Mouse (Mus musculus) lung, postnatal 25 days (tissue): ENCODE results near the gene Pcdh15.

ENCODE experiments used
- DNase-seq: peaks from one replicate; pipeline ENCODE4 v3.0.0; 2022; ENCODE audit warnings: low spot score

Gene Pcdh15

DNA sequence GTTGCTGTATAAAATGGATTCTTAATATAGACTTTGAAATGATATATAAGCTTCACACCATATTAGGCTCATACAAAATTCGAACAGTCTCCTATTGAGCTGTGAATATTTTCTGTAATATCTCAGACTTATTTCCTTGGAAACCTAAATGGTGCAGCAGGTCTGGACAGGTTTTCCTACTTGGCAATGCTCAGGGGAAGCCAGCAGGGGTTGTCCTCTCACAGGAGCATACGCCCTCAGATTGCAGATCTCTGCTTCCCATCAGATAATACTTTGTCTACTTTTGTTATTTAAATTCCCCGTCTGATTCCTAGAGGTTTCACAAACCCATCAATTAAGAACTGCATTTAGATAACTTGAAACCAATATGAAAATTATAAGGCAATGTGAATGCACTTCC, 1492.7 kb downstream of the Pcdh15 start:
- no peak for DNase-seq

DNA sequence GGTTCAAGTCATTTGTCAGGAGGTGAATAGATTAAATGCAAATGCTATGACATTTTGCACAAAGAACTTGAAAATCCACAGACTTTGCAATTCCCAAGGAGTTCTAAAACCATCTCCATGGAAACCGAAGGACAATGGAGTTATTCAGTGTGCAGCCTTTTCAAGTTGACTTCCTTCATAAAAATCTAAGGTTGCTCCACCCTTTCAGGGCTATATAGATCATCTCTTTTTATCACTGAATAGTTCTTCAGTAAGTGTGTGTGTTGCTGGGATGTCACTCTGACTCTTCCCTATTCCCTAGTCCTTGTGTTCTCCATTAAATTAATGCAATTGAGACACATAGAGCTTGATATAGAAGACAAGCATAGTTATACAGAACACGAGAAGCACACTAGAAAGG, 1508.5 kb downstream of the Pcdh15 start:
- DNase-seq, result no peak

DNA sequence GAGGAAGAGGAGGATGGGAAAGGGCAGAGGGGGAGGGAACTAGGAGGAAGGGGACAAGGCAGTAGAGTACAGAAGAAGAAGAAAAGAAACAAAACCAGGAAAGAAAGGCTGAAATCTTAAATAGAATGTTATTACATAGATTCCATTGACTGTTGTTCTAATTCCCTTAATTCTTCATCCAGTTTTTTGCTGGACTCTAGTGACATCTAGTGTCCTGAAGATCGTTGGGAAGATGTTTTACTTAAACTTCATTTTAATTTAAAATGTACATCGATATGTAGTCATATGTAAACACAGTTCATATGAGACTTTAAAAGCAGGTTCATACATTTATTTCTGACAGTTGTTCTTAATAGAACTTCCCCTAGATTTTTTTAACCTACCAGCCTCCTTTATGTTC, 1522.7 kb downstream of the Pcdh15 start:
- DNase-seq, result no peak

DNA sequence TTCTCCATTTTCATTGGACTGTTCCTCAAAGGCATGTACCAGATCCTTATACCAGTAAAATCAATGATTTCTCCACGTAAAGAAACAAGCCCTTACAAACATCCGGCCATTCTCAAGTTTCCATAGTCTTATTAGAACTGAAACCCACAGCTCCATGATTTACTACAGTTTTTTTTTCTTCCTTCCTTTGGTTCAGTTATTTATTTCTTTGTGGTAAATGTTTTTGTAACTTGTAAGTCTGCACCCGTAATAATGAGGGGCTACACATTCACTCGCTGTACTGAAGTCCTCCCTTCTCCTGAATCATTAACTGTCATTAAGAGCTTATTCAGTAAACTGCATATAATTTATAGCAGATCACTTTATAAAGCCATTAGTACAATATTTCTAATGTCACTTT, 1526.6 kb downstream of the Pcdh15 start:
- no peak for DNase-seq

DNA sequence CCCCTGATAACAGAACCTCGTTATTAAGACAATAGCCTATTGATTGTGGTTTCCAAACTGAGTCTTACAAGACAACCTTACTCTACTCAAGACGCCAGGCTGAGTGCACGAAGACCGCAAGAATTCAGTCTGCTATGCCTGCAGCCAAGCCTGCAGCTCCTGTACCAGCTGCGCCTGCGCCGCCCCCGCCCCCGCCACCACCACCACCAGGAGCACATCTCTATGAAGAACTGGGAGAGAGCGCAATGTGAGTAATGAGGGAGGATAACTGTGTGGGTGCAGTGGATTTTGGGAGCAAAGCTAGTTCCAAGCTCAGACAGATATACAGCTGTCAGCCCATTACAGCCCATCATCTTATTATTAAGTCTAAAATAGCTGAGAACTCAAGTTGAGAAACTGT, 1527.5 kb downstream of the Pcdh15 start:
- DNase-seq, result no peak

DNA sequence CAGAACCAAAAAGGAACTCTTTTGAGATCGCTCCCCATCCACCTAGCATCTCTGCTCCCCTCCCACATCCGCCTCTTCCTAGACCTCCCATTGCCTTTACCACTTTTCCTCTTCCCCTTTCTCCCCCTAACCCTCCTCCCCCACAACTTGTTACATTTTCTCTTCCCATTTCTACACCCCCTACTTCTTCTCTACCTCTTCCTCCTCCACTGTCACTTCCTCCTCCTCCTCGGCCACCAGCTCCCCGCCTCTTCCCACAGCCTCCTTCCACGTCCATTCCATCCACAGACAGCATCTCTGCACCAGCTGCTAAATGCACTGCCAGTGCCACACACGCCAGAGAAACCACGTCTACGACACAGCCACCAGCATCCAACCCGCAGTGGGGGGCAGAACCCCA, 1532.2 kb downstream of the Pcdh15 start:
- no peak for DNase-seq

DNA sequence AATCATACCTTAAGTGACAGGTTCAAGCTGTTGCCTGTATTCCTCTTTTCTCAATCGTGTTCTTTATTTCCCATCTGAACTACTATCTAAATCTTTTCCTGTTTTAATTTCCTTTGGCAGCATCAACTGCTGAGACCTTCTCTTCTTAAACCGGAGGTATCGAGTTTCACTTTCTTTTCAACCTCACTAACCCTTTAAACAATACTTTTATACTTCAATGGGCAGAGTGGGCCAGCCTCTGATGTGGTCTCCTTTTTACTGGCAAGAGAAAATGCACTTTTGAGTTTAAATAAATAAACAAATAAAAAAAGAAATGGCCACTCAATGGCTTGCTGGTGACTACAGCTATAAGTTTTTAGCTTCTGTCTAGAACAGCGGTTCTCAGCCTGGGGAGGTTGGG, 1537.9 kb downstream of the Pcdh15 start:
- DNase-seq, result no peak

DNA sequence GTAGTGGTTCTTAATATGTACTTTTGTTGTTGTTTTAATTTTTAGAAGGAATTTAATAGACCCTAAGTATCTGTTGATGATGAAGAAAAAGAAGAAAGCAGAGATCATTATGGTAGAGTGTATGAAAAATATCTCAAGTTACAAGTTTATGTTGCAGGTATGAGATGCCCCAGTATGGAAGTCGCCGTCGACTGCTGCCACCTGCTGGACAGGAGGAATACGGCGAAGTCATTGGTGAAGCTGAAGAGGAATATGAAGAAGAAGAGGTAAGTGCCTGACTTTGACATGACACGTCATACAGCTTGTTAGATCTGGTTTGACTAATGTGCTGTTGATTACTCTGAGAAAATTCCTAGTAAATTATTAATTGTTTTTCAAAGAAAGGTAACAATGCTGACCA, 1543.0 kb downstream of the Pcdh15 start:
- no peak for DNase-seq

DNA sequence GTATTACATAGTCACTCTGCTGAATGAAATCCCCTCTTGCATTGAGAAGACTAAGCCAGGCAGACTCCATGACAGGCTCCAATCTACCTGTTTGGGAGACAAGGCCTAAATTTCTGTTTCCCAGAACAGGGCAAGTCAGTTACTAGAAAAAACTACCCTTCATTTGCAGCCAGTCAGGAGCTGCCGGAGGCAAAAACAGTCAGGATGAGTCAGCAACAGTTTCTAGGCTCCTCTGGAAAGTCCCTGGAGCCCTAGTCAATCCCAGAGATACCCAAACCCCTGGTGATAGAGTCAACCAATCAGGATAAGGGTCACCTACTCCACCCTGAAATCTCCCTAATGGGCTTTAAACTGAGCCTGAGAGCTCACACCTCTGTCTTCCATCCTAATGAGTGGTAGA, 1564.0 kb downstream of the Pcdh15 start:
- no peak for DNase-seq

DNA sequence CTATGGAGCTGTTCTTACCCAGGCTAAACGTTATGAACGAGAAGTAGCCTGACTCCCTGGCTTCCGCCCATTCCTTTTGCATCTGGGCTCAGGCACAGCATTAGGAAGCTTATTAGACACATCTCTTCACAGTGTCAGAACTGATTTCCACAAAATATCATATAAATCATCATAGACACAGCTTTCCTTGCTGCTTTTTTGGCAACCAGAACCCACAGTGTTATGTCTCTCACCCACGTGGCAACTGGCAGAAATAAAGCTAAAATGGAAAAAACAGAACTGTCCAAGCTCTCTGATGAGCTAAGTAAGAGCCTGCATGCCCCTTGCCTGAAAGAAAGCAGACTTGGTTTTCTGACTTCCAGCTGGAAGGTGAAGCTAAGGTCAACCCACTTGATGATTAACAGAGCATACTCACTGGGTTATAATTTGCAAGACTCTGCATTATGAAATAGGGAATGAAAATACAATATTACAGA, 1580.9 kb downstream of the Pcdh15 start:
- DNase-seq, result no peak

DNA sequence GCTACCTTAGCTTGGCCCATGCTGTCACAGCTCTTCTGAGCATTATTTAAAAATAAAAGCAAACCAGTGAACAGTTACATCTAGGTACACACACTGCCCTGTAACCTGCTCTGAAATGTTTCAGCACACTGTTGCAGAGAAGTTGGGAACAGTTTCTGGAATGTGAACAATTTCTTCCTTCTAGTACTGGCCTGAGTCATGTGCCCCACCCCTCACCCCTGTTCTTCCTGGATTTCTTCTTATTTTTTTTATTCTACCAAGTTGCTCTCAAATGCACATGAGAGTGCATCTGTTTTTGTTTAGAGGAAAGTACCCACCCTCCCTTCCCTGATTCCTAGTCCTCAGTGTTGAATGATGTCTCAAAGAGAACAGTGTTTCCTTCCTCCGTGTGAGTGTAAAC, 1581.4 kb downstream of the Pcdh15 start:
- no peak for DNase-seq
